Mouse (Mus musculus) stomach, embryonic 16.5 days (tissue): ENCODE results near the gene Wdr26. TPM values are rescaled to one million over a fixed set of nuclear protein-coding genes. Genes with fewer than 3 reads are reported as not detected.

Source experiments
- ATAC-seq: fragments of 200-750 bp; cut with Nextera tagmentation; 2 replicates; pipeline ENCODE4 v1.8.0; 2017; ENCODE audit warnings: moderate number of reproducible peaks, moderate TSS enrichment; ENCODE audit not compliant: insufficient read depth, low FRiP score
- H3K27ac ChIP-seq: fragments of 300-500 bp; sonication (generic); 2 replicates; pipeline ENCODE4 v1.5.1; 2014; ENCODE audit warnings: low read length
- H3K27me3 ChIP-seq: fragments of 300-500 bp; sonication (generic); 2 replicates; pipeline ENCODE4 v1.6.1; 2014; ENCODE audit warnings: low read length, control low read depth, mixed read lengths; ENCODE audit not compliant: control insufficient read depth, insufficient read depth
- H3K36me3 ChIP-seq: fragments of 300-500 bp; sonication (generic); 2 replicates; pipeline ENCODE4 v1.6.1; 2014; ENCODE audit warnings: low read length; ENCODE audit not compliant: control insufficient read depth, insufficient read depth
- H3K4me1 ChIP-seq: fragments of 300-500 bp; sonication (generic); 2 replicates; pipeline ENCODE4 v1.6.1; 2014; ENCODE audit warnings: low read length, control low read depth, mixed read lengths; ENCODE audit not compliant: control insufficient read depth, insufficient read depth
- H3K4me2 ChIP-seq: fragments of 300-500 bp; sonication (generic); 2 replicates; pipeline ENCODE4 v1.6.1; 2014; ENCODE audit warnings: low read depth, low read length, mixed read lengths
- H3K4me3 ChIP-seq: fragments of 300-500 bp; sonication (generic); replicated peaks from 2 replicates; pipeline ENCODE4 v1.5.1; 2014; ENCODE audit warnings: mild to moderate bottlenecking, low read length
- H3K9ac ChIP-seq: fragments of 300-500 bp; sonication (generic); 2 replicates; pipeline ENCODE4 v1.6.1; 2014; ENCODE audit warnings: low read length
- H3K9me3 ChIP-seq: fragments of 300-500 bp; sonication (generic); replicated peaks from 2 replicates; pipeline ENCODE4 v1.6.1; 2016; ENCODE audit warnings: low read length, control low read depth; ENCODE audit not compliant: control insufficient read depth
- WGBS: fragments of 180-500 bp; shearing (Covaris S2); extraction: QIAGEN DNeasy Blood & Tissue Kit; methylation state at CpG from one replicate; pipeline ENCODE4 v1.1.7; 2014; 5-methylcytosine and 5-hydroxymethylcytosine counted together
- polyA plus RNA-seq: library from polyadenylated mRNA; unstranded; fragments of >200 nt; fragmentation: Nextera tagmentation; extraction: Ambion mirVana; gene quantifications from 2 replicates; pipeline ENCODE4 v1.2.1, GENCODE M21; 2015

Gene Wdr26
- polyA plus RNA-seq, 1 experiment from 2014 or later, result 25.9 TPM

DNA sequence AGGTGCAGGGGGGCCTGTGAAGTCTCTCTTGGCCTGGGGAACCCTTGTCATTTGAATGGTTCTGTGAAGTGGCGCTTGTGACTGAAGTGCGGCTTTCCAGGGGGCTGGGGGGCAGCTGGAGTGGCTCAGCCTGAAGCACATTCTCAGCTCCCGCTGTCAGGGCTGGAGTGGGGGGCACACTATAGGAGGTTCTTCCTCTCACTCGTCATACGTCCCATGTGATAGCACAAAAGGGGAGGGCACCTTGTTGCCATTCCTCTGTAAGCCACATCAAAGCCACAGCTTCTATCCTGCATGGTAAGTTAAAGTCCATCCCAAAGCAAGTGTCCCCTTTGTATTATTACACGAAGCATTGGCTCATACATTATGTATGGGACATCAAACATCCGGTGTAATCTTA, 19.5 kb upstream of the Wdr26 start:
- H3K4me3 ChIP-seq, result no peak overlapping the region
- no peaks in the 10 kb centered on the region for H3K9me3 ChIP-seq
- 71% methylated on average over 7 of the region's 7 CpGs for WGBS
- H3K27ac ChIP-seq, result peak overlapping the region; percentile 68
- H3K4me2 ChIP-seq, result no peak overlapping the region
- H3K36me3 ChIP-seq, result no peaks in the 10 kb centered on the region
- H3K4me1 ChIP-seq, result peaks cover 16% of the 10 kb centered on the region; the same call in 1 of the 2 replicates
- ATAC-seq, result no peak
- no peak overlapping the region for H3K9ac ChIP-seq
- H3K27me3 ChIP-seq, result no peaks in the 10 kb centered on the region

DNA sequence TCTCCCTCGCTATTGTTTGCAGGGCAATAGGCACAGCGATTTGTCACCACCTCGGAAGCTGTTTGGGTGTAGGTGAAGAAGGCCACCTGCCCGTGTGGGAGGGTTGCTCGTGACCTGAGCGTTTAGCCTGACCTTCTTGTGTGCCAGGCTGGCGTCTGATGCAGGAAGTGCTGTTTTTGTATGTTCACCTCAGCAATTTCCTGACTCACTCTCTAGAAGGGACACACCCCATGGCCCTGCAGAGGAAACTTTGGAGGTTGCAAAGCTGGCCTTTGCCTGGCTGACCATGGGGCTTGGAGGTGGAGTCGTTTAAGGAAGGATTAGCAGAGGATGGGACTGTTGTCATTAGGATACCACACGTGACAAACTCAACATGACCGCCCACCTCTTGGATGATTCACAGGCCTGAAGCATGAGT, 18.9 kb upstream of the Wdr26 start:
- peak overlapping the region; percentile 6; the same call in 1 of the 2 replicates for H3K9ac ChIP-seq
- WGBS, result 13% methylated on average over 10 of the region's 10 CpGs
- no peak overlapping the region for H3K4me2 ChIP-seq
- no peaks in the 10 kb centered on the region for H3K36me3 ChIP-seq
- no peak overlapping the region for H3K4me3 ChIP-seq
- ATAC-seq, result peak; percentile 65; the same call in 1 of the 2 replicates
- H3K27me3 ChIP-seq, result no peaks in the 10 kb centered on the region
- peak overlapping the region; percentile 68 for H3K27ac ChIP-seq
- H3K9me3 ChIP-seq, result no peaks in the 10 kb centered on the region
- H3K4me1 ChIP-seq, result peaks cover 16% of the 10 kb centered on the region; the same call in 1 of the 2 replicates

DNA sequence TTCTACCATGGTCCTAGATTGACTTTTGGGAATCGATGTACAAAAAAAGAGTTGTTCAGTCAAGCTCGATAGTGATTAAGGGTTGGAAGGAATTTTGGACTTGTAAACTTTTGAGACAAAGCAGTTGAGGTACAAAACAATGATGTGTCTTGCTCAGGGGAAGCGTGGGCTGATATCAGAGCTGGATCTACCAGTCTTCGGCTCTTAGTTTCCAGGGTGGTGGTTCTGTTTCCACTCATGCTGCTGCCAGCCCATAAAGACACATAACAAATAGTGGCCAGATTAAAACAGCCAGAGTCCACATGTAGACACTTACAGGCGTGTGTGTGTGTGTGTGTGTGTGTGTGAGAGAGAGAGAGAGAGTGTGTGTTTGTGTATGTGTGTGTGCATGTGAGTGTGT, 17.2 kb upstream of the Wdr26 start:
- no peak overlapping the region for H3K9ac ChIP-seq
- H3K27me3 ChIP-seq, result no peaks in the 10 kb centered on the region
- H3K4me1 ChIP-seq, result peaks cover 13% of the 10 kb centered on the region; the same call in 1 of the 2 replicates
- no peaks in the 10 kb centered on the region for H3K36me3 ChIP-seq
- ATAC-seq, result no peak
- H3K9me3 ChIP-seq, result no peaks in the 10 kb centered on the region
- no peak overlapping the region for H3K4me2 ChIP-seq
- 64% methylated on average over 5 of the region's 5 CpGs for WGBS
- no peak overlapping the region for H3K4me3 ChIP-seq
- H3K27ac ChIP-seq, result no peak overlapping the region

DNA sequence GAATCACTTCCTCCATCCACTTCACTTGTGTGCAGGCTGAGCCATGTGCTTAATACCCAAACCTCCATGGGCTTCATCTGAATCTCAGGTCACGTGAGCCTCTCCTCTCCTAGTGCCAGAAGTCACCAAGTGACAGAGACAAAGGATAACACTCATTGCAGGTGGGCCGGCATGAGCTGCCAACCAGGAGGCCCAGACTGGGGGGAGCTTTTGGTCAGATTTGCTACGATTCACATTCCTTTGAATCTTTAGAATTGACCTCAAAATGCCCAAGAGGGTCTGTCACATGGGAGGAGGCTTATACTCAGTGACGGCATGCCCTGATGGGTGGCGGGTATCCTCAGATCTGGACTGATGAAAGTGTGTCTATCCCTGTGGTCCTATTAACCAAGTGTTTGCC, 16.8 kb upstream of the Wdr26 start:
- ATAC-seq, result no peak
- no peaks in the 10 kb centered on the region for H3K9me3 ChIP-seq
- no peaks in the 10 kb centered on the region for H3K36me3 ChIP-seq
- H3K4me1 ChIP-seq, result peaks cover 12% of the 10 kb centered on the region; the same call in 1 of the 2 replicates
- no peak overlapping the region for H3K9ac ChIP-seq
- no peak overlapping the region for H3K4me3 ChIP-seq
- no peak overlapping the region for H3K27ac ChIP-seq
- WGBS, result 64% methylated on average over 5 of the region's 5 CpGs
- H3K4me2 ChIP-seq, result no peak overlapping the region
- H3K27me3 ChIP-seq, result no peaks in the 10 kb centered on the region

DNA sequence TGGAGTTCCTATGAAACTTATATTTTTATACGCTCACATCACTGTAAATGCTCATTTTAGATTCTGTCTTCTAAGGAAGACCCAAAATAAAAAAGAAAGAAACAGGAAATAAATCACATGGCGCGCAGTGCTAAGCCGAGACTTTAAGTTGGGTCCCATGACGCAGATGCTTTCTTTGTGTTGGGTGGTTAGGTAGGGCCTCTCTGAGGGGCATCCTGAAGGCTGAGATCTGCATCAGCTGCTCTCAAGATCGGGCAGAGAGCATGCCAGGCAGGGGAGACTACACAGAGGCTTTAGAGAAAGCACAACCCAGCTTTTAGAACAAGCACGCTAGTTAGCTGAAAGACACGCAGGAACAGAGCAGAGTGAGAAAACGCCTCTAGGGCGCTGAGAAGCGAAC, 16.0 kb upstream of the Wdr26 start:
- Histone ChIP-seq H3K9ac (no peak overlapping the region), H3K27me3 (no peaks in the 10 kb centered on the region), H3K9me3 (no peaks in the 10 kb centered on the region), H3K36me3 (no peaks in the 10 kb centered on the region), H3K4me1 (peaks cover 12% of the 10 kb centered on the region; the same call in 1 of the 2 replicates), H3K27ac (no peak overlapping the region), H3K4me2 (no peak overlapping the region), H3K4me3 (no peak overlapping the region)
- 86% methylated on average over 11 of the region's 11 CpGs for WGBS
- ATAC-seq, result no peak

DNA sequence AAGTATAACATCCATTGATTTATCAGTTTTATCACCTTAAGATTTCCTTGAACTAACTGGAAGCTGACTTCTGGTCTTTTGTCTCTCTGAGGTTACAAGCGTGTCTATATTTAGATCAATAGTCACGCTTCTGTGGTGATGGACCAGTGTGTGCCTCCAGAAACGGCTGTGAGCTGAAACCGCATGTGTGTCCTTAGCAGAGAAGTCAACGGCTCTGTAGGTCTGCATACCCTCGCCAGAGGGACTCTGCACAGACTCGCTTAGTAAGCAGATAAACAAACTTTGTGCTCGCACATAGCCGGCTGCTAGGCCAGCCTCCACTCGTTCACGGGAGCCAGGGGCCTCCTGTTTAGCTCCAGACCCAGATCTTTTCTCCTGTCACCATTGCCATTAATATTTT, 15.0 kb upstream of the Wdr26 start:
- no peak overlapping the region for H3K4me3 ChIP-seq
- no peaks in the 10 kb centered on the region for H3K9me3 ChIP-seq
- no peaks in the 10 kb centered on the region for H3K36me3 ChIP-seq
- no peak overlapping the region for H3K27ac ChIP-seq
- no peaks in the 10 kb centered on the region for H3K27me3 ChIP-seq
- ATAC-seq, result no peak
- H3K9ac ChIP-seq, result no peak overlapping the region
- 41% methylated on average over 11 of the region's 11 CpGs for WGBS
- no peak overlapping the region for H3K4me2 ChIP-seq
- peaks cover 12% of the 10 kb centered on the region; the same call in 1 of the 2 replicates for H3K4me1 ChIP-seq

DNA sequence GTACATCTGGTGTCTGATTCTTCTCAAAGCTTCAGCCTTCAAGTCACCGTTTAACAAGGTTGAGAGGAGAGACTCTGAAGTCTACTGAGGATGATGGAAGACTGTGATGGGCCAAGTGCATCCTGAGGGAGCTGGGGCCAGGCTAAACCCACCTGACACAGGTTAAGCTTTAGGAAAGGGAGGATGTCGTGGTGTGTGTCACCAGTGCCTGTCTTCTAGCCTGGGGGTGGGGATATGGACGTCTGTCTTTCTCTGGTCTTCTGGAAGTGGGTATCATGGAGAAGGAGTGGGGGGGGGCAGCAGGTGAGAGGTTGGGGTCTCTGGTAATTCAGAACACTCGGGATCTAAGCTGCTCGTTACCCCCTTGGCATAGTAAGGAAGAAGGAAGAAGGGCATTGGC, 13.5 kb upstream of the Wdr26 start:
- Histone ChIP-seq H3K4me3 (no peak overlapping the region), H3K9me3 (no peaks in the 10 kb centered on the region), H3K9ac (no peak overlapping the region), H3K4me1 (0 out of 2 replicates have a peak, but pooled peaks cover 4% of the 10 kb centered on the region), H3K4me2 (no peak overlapping the region), H3K27ac (no peak overlapping the region), H3K36me3 (no peaks in the 10 kb centered on the region), H3K27me3 (no peaks in the 10 kb centered on the region)
- no peak for ATAC-seq
- 73% methylated on average over 5 of the region's 5 CpGs for WGBS

DNA sequence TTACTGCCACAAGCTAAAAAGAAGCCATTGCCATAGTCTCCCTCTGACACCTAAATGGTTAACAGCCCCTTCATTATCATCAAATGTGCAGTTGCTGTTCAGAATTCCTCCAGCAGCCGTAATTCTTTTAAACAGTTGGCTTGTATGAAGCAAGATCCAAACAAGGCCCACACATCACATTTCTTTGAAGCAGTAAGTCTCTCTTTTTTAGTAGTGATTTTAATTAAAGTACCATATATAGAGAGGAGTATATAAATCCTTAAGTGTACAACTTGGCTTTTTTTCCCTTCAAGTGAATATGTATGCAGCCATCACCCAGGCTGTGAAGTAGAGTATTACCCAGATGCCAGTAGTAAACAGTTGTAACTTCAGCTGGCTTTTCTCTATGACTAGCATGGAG, 10.2 kb upstream of the Wdr26 start:
- H3K9me3 ChIP-seq, result no peaks in the 10 kb centered on the region
- no peak overlapping the region for H3K4me3 ChIP-seq
- no peak overlapping the region for H3K27ac ChIP-seq
- no peaks in the 10 kb centered on the region for H3K27me3 ChIP-seq
- no peak for ATAC-seq
- H3K36me3 ChIP-seq, result no peaks in the 10 kb centered on the region
- H3K9ac ChIP-seq, result no peak overlapping the region
- no peak overlapping the region for H3K4me2 ChIP-seq
- WGBS, result 20% methylated on average over 1 of the region's 1 CpGs
- 0 out of 2 replicates have a peak, but pooled peaks cover 3% of the 10 kb centered on the region for H3K4me1 ChIP-seq

DNA sequence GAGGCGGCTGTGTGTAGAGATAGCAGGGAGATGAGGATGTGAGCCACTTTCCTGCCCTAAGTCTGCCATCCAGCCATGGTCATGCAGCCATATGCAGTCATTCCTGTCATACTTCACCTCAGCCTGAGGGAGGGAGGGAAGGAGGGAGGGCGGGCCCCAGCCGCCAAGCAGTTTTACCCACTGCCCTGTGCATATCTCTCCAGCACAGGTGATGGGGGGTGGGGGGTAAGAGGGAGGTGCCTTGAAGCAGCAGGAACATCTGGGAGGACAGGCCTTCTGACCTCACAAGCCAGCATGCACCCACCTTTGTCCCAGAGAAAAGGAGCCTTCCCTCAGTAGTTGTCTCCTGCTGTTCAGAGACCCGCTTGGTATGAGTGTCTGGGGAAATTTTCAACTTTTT, 4.5 kb upstream of the Wdr26 start:
- H3K4me1 ChIP-seq, result peaks cover 7% of the 10 kb centered on the region
- no peaks in the 10 kb centered on the region for H3K27me3 ChIP-seq
- H3K9ac ChIP-seq, result no peak overlapping the region
- H3K9me3 ChIP-seq, result no peaks in the 10 kb centered on the region
- H3K4me2 ChIP-seq, result no peak overlapping the region
- no peaks in the 10 kb centered on the region for H3K36me3 ChIP-seq
- WGBS, result 62% methylated on average over 4 of the region's 4 CpGs
- no peak overlapping the region for H3K4me3 ChIP-seq
- peak; percentile 35; the same call in 1 of the 2 replicates for ATAC-seq
- H3K27ac ChIP-seq, result no peak overlapping the region
